Mouse (Mus musculus): Measurements from ENCODE around the gene Lbhd2.
A peak's percentile ranks its signal among the peaks of the same experiment; 100 is the strongest.

Lbhd2 gene

DNA sequence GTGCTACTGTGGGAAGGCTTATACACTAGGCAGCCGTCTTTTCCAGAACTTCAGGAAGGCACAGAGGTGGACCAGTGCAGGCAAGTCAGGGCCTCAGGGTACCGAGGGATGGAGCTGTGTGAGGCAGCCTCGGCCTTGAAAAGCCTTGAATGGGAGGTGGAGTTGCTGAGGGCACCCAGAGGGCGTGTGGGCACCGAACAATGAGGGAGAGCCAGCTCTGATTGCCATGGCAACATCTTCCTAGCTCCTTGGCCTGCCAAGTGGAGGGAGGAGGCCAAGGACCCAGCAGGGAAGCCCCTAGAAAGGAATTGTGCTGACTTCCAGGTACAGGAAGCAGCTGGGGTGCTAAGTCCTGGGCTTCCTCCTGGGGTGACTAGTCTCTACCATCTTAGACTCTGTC is 3.0 kb downstream of the Lbhd2 start:
- peak; percentile 34 for DNase-seq

DNA sequence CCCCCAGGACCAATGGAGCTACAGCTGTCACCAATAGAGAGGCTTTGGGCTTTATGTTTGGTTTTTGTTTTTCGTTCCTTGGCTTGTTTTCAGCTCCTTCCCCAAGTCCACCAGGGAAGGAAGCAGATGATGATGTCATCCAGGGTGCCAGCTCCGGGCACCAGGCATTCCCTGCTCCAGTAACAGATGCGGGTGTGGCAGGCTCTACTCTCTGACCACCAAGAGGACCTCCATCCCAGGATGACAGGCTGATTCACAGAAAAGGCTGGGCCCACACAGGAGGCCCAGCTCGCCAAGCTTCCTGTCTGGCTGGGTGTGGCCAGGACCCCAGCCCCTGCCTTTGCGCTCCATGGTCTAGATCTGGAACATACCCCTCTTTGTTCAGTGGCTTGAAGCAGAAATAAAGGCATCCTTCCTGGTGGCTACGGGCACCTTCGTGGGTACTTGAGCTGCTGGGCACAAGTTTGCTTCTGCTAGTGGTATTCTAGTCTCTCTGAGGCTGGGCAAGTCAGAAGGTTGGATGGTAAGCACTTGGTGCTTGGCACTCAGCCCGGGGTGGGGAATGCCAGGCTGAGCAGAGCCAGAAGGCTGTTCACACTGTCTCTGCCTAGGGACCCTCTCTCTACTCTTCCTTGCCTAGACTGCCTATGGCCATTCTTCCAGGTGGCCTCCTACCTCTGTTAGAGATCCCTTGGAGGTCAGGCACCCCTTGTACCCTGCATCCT is 5.2 kb downstream of the Lbhd2 start:
- no peak for DNase-seq

DNA sequence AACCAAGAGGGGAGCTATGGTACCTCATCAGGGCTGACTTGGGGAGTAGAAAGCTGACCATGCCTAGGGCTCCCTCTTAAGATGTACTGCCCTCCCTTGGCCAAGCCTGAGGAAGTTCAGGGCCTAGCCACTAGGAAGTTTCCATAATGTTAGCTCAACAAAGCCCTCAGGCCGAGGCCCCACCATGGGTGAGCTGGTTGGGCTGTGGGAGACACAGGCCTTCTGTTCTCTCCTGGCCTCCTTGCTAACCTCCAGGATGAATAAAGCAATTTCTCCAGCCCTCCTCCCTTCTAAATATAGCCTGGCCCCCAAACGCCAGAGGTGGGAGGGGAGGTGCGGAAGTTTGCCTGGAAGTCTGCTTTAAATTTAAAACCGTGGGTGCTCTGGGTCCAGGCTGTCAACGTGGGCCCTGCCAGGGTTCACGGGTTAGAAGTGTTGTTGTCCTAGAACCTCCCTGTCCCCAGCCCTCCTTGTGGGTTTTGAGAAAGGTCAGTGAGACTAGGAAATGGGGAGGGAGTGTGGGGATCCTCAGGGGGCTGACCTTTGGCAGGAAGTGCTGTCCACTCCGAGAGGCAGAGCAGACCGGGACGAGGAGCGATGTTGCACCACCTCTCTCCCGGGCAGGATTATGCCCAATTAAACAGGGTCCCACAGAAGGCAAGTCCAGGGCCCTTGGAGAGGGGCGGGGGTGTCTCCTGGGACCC is 6.1 kb downstream of the Lbhd2 start:
- no peak for DNase-seq

DNA sequence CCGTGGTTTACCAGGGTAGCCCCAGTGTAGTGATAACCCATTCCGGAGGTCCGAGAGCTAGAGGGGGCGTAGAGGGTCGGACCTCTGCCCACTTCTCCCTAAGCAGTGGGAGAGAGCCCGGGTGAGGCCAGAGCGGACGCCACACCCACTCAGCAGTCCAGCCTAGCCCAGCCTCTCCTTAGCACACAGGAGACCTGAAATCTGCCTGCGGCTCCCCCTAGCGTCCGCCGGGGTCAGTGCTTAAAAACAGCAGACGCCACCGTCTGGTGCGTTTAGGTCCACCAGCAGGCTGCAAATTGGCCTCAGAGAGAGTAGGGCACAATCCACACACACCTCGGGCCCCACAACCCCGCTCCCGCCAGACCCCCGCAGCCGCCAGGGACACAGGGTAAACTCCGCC is 6.7 kb downstream of the Lbhd2 start:
- DNase-seq, result peak; percentile 84

DNA sequence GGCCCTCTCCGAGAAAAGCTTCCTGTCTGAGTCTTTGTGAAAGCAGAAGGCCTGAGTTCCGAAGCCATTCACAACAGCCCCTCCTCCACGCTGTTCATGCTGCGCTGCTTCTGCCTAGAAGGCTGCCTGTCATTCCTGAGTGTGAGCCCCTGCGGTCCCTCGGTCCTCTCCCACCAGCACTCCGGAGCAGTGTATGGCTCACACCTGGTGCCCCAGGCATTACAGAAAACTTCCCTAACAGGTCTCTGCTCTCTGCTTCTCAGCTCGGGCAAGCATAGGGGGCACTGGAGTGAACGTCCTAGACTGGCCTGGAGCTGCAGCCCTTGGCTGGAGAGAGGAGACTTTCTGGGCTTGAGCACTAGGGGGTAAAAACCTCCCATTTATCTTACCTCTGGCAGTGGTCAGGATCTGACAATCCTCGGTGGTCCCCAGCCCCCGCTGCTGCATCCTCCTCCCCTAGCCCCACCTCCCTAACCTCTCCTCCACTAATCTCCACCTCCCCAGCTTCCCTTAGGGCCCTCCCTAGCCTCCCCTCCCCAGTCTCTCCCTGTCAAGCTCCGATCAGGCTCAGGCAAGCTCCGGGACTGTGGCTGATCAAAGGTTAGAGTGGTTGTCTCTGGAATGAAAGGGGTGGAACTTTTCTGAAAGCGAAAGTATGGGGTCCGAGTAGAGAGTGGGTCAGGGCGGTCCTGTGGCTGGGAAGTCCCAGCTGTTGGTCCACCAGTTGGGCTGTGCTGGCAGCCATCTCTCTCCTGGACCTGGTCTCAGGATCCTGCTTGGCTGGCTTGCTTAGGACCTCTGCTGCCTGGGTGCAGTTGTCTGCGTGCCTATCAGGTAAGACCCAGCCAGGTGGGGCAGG is 10.5 kb downstream of the Lbhd2 start, which contains the start of gene Exoc3l4:
TSS of gene Exoc3l4 (plus strand) at position 97 of the 859 bp plus-strand sequence.
- no peak for DNase-seq

DNA sequence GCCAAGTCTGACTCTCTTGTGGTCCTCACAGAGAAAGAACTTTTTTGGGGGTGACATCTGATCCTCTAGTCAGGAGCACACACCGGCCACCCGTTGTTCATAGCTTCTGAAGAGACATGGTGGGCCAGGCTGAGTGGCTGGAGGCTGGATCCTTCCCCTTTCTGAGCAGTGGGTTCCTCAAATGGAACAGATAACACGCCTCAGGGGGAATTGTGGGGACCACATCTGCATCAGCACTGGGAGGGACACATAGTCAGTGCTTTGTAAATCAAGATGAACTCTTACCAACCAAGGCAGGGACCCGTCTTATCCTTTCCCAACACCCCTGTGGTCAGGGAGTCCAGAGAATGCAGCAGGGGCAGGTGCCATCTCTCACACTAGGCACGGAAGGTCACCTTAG is 13.3 kb downstream of the Lbhd2 start:
- no peak for DNase-seq

DNA sequence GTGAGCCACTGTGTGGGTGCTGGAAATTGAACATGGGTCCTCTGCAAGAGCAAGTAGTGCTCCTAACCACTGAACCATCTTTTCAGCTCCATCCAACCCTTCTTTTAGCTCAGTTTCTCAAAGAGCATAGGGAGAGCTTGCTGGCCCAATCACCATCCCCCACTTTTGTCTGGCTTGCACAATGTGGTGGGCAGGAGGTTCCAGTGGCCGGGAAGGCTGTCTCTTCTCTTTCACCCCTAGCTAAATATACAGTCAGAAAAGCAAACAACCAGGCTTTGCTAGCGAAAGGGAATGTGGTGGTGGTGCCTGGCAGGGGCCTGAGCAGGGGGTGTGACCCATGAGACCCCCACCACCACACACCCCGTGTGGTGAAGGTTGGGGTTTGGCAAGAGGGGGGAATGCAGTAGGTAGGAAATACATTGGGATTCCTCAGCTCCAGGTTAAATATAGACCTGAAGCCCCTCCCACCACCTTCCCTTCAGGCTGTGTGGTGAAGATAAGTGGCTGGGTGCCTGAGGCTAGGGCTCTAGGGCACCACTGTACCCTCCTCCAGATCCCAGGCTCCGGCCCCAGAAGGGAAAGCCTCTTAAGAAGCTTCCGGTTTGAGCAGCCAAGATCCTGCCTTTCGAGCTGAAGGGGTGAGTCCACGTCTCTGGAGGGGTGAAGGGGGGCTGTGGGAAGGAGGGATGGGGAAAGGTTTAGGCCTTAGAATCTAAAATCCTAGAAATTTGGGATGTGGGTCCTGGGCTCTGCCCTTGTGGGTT is 14.5 kb downstream of the Lbhd2 start:
- DNase-seq, result no peak

DNA sequence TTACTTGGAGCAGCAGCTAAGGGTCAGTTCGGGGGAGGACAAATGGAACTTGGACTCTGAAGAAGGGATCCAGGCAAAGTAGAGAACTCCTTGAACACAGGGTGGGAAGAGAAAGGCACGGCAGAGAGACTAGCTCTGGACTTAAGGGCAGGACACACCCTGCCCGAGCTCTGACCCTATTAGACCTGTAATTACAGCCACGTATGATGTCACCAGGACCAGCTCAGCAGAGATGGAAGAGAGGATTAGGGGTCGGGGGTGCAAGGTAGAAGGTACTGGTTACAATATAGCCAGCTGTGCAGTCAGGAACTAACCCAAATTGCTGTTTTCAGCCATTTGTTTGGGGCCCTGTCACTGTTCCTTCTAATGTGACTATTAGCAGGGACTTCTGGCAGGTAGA is 16.2 kb downstream of the Lbhd2 start:
- DNase-seq, result no peak

DNA sequence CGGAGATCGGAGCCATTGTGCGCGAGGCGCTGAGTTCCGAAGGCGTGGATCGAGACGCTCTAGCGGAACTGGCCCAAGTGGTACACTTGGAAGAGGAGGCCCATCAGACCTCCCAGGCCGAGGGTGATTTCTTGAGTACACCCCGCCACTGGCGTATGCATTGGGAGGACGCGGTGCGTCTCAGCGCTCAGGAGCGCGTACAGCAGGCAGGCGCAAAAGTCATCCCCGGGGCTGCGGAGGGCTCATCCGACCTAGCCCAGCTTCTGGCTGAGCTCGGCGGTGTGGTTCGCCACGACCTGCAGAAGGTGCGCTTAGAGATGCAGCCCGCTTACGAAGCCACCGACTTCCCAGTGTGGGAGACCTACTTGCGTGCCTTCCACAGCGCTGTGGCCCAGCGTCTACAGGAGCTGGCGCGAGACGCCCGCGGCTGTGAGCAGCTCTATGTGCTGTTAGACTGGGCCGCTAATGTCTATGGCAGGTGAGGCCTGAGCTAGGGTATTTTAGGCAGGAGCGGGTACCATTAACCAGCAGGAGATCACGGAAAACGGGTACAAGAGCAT is 17.0 kb downstream of the Lbhd2 start:
- DNase-seq, result no peak

DNA sequence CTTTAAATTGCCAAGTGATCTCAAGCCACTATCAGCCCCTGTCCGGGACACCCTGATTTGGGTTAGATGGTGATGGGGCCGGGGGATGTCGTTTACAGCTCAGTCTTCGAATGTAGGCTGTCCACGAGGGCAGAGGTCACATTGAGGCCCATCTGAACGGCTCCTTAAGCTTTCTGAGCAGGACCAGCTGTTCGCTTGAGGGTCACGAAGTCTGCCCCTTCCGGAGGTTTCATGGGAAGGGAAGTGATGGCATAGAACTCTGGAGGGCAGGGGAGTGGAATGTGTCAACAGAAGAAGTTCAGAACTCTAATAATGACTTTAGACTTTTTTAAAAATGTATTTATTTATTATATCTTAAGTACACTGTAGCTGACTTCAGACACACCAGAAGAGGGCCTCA is 17.9 kb downstream of the Lbhd2 start:
- no peak for DNase-seq

DNA sequence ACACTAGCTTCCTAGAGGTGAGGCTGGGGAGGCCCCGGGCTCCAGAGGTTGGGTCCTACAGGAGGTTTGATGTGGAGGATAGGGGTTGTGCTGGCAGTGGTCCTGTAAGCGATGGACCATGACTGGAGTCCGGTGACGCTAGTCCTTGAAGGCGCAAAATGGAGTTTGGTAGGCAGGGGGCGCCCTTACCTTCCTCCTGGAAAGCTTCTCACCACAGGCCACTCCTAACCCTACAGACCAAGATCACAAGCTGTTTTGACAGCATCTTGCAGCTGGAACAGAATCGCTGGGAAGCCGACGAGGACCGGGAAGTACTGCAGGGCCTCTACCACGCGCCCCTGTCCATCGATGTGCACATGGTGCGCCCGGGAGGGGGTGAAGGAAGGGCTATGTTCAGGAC is 18.6 kb downstream of the Lbhd2 start:
- DNase-seq, result peak; percentile 63

DNA sequence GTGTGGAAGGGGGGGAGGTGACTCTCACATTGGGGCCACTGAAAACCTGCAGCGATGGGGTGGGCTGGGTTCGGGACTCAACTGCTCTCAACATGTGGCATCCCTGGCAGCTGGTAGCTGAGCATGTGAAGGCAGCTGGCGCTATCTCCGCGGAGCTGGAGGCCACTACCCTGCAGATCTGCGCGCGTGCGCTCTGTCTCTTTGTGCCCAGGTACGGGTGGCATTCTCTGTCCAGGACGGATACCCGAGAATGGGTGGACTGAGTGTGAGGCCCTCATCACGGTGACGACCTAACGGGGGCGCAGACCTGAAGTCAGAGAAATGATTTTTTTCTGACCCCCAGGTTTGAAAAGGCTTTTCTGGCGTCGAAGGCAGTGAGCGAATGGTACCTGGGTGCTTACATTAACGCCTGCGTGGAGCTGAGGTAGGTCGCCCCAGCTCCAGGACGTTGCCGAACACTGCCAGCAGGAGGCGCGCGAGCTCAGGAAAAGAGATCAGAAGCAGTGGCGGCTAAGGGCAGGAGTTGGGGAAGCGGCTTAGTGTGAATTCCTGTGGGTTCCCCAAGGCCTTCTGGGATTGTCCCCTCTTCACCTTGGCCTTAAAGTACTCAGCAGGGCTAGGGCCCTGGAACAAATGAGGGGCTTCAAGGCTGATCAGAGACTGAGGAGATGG is 19.3 kb downstream of the Lbhd2 start:
- DNase-seq, result peak; percentile 82

DNA sequence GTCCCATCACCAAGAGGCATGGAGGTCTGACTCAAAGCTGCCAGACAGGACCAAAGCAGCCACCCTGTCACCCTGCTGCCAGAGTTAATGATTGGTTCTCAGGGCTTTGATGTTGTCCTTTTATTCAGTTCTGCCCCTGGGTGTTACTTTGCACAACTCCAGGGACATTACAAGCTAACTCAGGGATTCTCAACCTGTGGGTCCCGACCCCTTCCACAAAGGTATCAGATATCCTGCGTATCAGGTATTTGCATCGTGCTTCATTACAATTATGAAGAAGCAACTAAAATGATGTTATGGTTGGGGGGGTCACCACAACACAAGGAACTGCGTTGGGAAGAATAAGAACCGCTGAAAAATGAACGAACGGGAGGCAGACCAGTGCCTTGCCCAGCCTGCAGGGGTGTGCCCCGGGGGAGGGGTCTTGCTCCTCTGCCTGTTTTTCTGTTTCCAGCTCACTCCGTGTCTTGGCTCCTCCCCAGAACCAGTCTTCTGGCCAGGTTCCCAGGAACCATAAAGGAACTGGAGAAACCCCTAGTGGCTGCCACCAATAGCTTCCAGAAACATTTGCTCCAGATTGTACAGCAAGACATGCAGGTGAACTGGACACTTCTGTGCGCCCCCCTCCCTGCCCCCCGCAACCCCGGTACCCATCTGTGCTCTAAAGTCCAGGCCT is 21.0 kb downstream of the Lbhd2 start:
- DNase-seq, result no peak

DNA sequence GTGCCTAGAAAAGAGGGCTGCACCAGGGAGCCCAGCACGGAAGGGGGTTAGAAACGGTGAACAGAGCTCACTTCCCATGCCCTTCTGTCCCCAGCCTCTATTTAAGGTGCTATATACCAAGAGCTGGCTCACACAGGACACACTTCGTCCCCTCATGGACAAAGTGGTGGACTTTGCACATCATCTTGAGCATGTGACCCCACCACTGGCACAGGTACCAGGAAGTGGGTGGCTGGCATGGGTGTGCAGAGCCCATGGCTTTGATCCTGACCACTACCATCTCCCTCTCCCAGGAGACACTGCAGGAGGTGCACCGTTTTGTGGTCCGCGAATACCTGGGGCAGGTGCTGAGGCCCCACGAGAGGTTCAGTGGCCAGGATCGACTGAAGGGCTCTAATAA is 21.8 kb downstream of the Lbhd2 start:
- DNase-seq, result no peak

DNA sequence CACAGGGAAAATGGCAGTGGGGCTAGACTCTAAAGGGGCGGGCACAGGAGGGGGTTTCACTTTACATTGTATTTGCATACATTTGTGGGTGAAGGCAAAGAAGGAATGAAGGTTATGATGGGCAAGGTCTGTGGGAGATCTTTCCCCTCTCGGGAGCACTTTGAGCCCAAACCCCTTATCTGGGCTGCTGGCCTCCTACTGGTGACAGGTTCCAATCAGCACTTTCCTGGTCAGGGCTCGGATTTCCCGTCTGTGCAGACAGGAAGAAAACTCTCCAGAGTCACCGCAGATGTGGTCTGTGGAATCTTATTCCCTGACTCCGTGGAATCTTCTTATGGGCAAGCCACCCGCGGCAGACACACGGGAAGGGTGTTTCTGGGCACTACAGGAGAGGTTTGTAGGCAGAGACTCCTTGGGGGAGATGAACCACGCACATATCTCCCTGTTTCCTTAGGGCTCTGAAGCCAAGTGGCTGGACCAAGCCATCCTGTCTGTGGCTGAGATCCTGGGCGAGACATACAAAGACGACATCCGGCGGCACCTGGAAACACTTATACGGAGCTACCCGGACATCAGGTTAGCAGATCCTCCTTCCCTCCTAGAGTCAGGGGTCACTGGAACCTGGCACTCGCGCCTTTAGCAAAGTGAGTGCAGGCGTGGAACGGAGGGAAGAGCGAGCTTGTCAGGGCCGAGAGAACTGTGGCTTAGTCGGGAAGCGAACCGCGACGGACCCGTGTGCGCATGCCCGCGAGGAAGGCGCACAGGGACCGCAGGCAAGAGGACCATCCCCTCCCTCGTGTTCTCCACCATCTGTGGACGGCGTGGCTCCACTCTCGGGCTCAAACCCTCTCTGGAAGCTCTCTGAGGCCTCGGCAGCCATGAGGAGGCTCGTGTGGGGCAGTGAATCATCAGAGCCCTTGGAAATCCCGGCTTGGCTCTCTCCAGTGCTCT is 22.6 kb downstream of the Lbhd2 start:
- no peak for DNase-seq

DNA sequence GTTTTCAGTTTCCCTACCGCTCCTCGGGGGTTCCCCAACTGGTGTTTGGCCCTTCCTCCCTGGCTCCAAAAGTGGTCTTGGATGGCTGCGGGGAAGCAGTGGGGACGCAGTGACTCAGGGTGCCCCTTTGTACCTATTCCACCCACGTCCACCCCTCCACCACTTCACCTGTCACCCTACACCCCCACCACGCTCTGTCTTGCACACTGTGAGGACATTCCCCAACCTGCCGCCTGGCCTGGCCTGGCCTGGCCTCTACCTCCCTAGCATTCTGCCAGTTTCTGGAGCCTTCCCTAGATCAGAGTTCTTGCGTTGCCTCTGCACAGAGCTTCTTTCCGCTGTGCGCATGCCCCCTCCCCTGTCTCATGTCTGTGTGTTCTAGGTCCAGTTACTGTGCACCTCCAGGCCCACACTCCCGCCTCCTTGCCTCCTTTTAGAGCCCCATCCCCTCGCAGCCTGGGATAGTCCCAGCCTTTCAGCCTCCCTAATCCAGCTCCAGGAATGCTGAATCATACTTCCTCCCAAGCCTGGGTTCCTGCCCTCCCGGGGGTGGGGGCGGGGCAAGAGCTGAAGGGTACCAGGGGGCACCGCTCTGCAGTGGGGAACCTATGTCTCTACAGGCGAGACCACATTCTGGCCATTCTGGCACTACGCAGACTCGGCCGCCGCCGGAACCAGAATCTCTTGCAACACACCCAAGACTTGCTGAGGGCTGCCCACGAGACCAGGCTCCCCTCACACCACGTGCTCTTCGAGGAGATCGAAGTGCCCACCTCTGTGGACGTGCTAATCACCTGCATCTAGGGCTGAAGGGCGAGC is 23.6 kb downstream of the Lbhd2 start:
- no peak for DNase-seq

DNA sequence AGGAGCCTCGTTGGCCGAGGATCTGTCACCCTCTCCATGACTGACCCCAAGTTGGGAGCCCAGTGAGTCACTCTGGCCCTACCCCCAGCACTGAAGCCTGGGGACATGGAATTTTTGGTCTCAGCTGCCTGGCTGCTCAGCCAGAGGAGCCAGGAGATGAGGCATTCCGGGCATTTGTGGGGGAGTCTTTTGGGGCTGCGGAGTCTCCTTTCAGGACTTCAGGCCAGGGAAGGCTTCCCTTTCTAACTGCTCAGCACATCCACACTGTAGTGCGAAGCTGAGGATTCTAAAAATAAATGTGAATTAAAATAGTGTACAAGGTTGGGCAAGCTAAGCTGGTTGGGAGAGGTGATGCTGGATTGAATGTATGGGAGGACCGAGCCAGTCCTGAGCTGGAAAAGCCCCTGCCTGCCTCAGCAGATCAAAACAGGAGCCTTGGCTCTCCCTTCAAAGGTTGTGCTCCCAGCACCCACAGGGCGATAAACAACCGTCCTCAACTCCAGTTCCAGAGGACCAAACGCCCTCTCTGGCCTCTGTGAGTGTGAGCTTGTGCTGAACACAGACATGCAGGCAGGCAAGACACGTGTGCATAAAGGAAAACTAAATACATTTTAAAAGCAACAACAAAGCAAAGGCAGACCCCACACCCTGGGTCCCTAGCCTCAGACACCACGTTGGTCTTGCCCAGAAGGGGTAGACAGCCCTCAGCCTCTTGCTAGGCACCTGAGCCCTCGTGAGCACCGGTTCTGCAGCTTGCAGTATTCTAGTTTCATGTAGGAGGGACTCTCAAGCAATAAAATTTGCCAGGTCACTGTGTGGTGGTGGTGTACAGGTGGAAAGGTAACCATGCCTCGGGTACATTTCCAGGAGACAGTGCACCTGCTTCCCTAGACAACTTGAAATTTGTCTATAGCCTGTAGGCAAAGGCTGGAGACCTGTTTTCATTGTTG is 24.5 kb downstream of the Lbhd2 start:
- DNase-seq, result no peak

DNA sequence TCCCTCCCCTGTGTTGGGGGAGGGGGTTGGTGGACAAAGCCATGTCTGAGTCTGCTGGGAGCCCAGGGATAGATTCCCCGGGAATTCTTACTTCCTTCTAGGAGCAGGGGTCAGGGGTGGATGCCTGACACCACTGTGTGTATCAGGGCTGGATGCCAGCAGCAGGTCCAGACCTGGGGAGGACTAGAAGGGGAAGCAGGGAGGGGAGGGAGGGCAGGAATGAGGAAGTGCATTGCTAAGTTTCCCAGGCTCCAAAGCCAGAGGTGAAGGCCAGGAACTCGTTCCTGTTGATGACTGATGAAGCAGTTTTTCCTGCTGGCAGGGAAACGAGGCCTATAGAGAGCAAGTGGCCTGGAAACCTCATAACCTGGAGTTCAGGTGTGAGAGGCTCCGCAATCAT is 25.5 kb downstream of the Lbhd2 start:
- no peak for DNase-seq
